Mouse (Mus musculus): ENCODE measurements at regions not wholly inside any gene's neighbourhood (a gene's known extent, or its start where the extent isn't known, plus 50 kb on each side); places are given as distances from the start of the nearest gene placed in this dataset.

GRCm38 (mm10) chr4:95395746-95396145, 161.6 kb upstream of the Fggy start:
- DNase-seq (ENCODE audit: low spot score), result no peak

- DNase-seq (ENCODE audit: low spot score), result no peak
Measured at GRCm38 (mm10) chr4:95398301-95398700, 159.0 kb upstream of the Fggy start.

GRCm38 (mm10) chr4:95402273-95402672, 155.0 kb upstream of the Fggy start:
- DNase-seq (ENCODE audit: low spot score), result no peak

GRCm38 (mm10) chr4:95417075-95417474, 140.2 kb upstream of the Fggy start:
- DNase-seq (ENCODE audit: low spot score), result no peak

- no peak for DNase-seq (ENCODE audit: low spot score)
Measured at GRCm38 (mm10) chr4:95426563-95426962, 130.7 kb upstream of the Fggy start.

- no peak for DNase-seq (ENCODE audit: low spot score)
Measured at GRCm38 (mm10) chr4:95434543-95434942, 122.8 kb upstream of the Fggy start.

GRCm38 (mm10) chr4:95435080-95435479, 122.2 kb upstream of the Fggy start:
- no peak for DNase-seq (ENCODE audit: low spot score)

- peak; percentile 32 for DNase-seq (ENCODE audit: low spot score)
Measured at GRCm38 (mm10) chr4:95439834-95440233, 117.5 kb upstream of the Fggy start.

GRCm38 (mm10) chr4:95443854-95444811, 113.2 kb upstream of the Fggy start:
- no peak for DNase-seq (ENCODE audit: low spot score)

GRCm38 (mm10) chr4:95450286-95450685, 107.0 kb upstream of the Fggy start:
- no peak for DNase-seq (ENCODE audit: low spot score)

GRCm38 (mm10) chr4:95451831-95452230, 105.5 kb upstream of the Fggy start:
- DNase-seq (ENCODE audit: low spot score), result no peak

- DNase-seq (ENCODE audit: low spot score), result no peak
Measured at GRCm38 (mm10) chr4:95456318-95456717, 101.0 kb upstream of the Fggy start.

GRCm38 (mm10) chr4:95456943-95457342, 100.4 kb upstream of the Fggy start:
- DNase-seq (ENCODE audit: low spot score), result no peak

- DNase-seq (ENCODE audit: low spot score), result no peak
Measured at GRCm38 (mm10) chr4:95462476-95462875, 94.8 kb upstream of the Fggy start.

- DNase-seq (ENCODE audit: low spot score), result no peak
Measured at GRCm38 (mm10) chr4:95463082-95463825, 94.1 kb upstream of the Fggy start.

GRCm38 (mm10) chr4:95466647-95467046, 90.7 kb upstream of the Fggy start:
- no peak for DNase-seq (ENCODE audit: low spot score)

GRCm38 (mm10) chr4:95467526-95467925, 89.8 kb upstream of the Fggy start:
- no peak for DNase-seq (ENCODE audit: low spot score)

- no peak for DNase-seq (ENCODE audit: low spot score)
Measured at GRCm38 (mm10) chr4:95474726-95475406, 82.4 kb upstream of the Fggy start.

GRCm38 (mm10) chr4:95476071-95476724, 81.1 kb upstream of the Fggy start:
- no peak for DNase-seq (ENCODE audit: low spot score)

GRCm38 (mm10) chr4:95483571-95483970, 73.7 kb upstream of the Fggy start:
- DNase-seq (ENCODE audit: low spot score), result no peak

- DNase-seq (ENCODE audit: low spot score), result no peak
Measured at GRCm38 (mm10) chr4:95487323-95487722, 70.0 kb upstream of the Fggy start.

GRCm38 (mm10) chr4:95487969-95488368, 69.3 kb upstream of the Fggy start:
- no peak for DNase-seq (ENCODE audit: low spot score)
